Mouse (Mus musculus) testis, adult 2 months (tissue): Measurements from ENCODE around the gene Rell1.

ENCODE experiments used
- CTCF ChIP-seq: fragments of 200-500 bp; IDR thresholded peaks from 2 replicates; pipeline ENCODE4 v1.5.1; 2012; ENCODE audit warnings: low read depth, mild to moderate bottlenecking, inconsistent platforms, low read length, moderate library complexity; ENCODE audit not compliant: control insufficient read depth, insufficient read depth, insufficient replicate concordance
- POLR2A ChIP-seq: fragments of 200-500 bp; IDR thresholded peaks from 2 replicates; pipeline ENCODE4 v1.6.1; 2012; ENCODE audit warnings: low read depth, mild to moderate bottlenecking, inconsistent platforms, low read length, moderate library complexity; ENCODE audit not compliant: control insufficient read depth

- TF ChIP-seq POLR2A = no peak
- no peak for TF ChIP-seq CTCF
These were observed 82.4 kb downstream of the Rell1 start for GRCm38 (mm10) chr5:63886292-63886691.
